Mouse (Mus musculus) ovary, postnatal 10 days (tissue): ENCODE measurements around the gene G430095P16Rik.

Source experiments
- DNase-seq: peaks from one replicate; pipeline ENCODE4 v3.0.0; 2022; ENCODE audit warnings: low spot score

The G430095P16Rik gene

GRCm38 (mm10) chr8:84771941-84772378, 49.2 kb downstream of the G430095P16Rik start:
- DNase-seq: no peak

- no peak for DNase-seq
Observed at GRCm38 (mm10) chr8:84772628-84773027, 49.8 kb downstream of the G430095P16Rik start.

- DNase-seq: no peak
Observed at GRCm38 (mm10) chr8:84773304-84773703, 50.5 kb downstream of the G430095P16Rik start.

- DNase-seq: no peak
Observed at GRCm38 (mm10) chr8:84773833-84774232, 51.0 kb downstream of the G430095P16Rik start.

GRCm38 (mm10) chr8:84774473-84774911, 51.7 kb downstream of the G430095P16Rik start:
- DNase-seq: no peak

GRCm38 (mm10) chr8:84775105-84775591, 52.3 kb downstream of the G430095P16Rik start:
- DNase-seq: no peak

GRCm38 (mm10) chr8:84775621-84776113, 52.9 kb downstream of the G430095P16Rik start:
- DNase-seq: no peak
